Mouse (Mus musculus): ENCODE data around the gene Aebp2.
"Not testable (repeated sequence)": the region's sequence is repeated elsewhere in the genome, so short reads cannot be mapped to it uniquely, and the experiment has no call there.

DNA sequence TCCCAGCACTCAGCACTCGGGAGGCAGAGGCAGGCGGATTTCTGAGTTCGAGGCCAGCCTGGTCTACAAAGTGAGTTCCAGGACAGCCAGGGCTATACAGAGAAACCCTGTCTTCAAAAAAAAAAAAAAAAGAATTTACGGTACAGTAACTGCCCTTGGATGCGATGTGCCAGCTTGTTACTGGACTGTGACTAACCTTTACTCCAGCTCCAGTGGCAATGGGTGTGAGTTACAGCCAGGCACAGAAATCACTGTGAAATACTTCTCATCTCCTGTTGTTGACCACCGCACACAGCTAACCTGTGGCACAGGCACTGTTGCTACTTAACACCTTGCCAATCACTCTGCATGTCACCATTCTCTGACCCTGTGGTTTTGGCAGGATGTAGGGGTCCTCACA lies 26.9 kb upstream of the Aebp2 start:
- not testable (repeated sequence) for TF ChIP-seq CTCF (IDR thresholded peaks at IDR 0.05; ENCODE audit: low read depth, low read length); POLR2A (IDR thresholded peaks at IDR 0.05; ENCODE audit: borderline replicate concordance, low read depth, low read length)

Measured in bone marrow macrophage, adult 2 months (primary cell).